Mouse (Mus musculus) thymus, postnatal 0 days (tissue): ENCODE data around the gene Wnt10b. TPM values are rescaled to one million over a fixed set of nuclear protein-coding genes. Genes with fewer than 3 reads are reported as not detected.
A peak's percentile ranks its signal among the peaks of the same experiment; 100 is the strongest.

ENCODE experiments used
- DNase-seq: peaks from one replicate; pipeline ENCODE4 v3.0.0-alpha.2; 2015; ENCODE audit warnings: low spot score
- polyA plus RNA-seq: library from polyadenylated mRNA; unstranded; fragments of >200 nt; fragmentation: Nextera tagmentation; extraction: Ambion mirVana; gene quantifications from 2 replicates; pipeline ENCODE4 v1.2.1, GENCODE M21; 2015

Wnt10b gene
- polyA plus RNA-seq, 1 experiment from 2014 or later, result 0.85 TPM

DNA sequence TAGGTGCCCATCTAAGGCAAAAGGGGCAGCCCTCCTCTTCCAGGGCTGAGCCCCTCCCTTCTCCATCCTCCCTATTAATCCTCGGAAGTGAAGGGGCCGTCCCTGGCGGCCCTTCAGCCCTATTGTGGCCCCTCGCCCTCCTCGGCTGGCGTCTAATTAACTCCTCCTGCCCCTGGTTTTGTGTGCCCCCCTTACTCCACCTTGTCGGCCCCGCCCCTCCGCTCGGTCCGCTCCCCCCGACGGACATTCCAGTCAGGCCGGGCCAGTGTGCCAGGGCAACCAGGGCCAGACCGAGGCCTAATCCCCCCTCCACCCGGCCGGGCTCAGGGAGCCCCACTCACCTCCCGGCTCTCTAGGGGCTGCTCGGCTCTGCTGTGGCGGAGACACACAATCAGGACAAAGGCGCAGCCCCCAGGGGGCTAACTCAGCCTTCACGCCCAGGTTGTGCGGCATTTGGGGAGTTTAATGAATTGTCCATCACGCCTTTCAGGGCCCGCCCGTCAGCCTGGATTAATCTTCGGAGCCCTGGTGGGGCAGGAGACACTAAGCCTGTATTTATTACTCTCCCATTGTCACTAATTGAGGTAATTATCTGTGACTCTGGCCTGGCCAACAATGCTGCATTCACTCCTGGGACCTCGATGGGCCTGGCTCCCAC is 20.0 kb upstream of the Wnt10b start:
- no peak for DNase-seq

DNA sequence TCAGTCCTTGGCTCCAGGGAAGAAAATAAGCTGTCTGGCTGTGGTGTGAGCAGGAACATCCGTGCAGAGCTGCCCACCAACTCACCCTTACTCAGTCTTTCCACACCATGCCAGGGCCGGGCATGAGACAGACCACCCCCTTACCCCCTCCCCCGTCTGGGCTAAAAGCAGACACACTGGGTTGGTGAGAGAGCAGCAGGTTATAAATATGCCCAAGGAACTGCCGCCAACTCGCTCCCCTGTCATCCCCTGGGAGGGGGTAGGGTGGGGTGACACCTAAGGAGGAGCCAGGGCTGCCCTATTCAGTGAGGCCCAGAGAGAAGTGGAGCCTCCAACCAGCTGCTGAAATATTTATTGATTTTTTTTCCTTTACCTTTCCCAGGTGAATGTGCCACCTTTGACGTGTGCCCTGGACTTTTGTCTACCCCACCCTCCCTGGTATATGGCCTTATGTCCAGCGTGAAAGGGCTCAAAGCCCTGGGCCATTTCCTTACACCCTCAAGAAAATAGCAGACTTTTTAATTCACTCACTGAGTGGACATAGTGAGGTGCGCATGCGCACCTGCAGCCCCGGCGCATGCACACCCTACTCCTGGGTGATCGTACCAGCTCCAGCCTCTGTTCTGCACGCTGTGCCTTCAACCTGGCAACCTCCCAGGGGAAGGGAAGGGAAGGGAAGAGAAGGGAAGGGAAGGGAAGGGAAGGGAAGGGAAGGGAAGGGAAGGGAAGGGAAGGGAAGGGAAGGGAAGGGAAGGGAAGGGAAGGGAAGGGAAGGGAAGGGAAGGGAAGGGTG is 19.0 kb upstream of the Wnt10b start:
- no peak for DNase-seq

DNA sequence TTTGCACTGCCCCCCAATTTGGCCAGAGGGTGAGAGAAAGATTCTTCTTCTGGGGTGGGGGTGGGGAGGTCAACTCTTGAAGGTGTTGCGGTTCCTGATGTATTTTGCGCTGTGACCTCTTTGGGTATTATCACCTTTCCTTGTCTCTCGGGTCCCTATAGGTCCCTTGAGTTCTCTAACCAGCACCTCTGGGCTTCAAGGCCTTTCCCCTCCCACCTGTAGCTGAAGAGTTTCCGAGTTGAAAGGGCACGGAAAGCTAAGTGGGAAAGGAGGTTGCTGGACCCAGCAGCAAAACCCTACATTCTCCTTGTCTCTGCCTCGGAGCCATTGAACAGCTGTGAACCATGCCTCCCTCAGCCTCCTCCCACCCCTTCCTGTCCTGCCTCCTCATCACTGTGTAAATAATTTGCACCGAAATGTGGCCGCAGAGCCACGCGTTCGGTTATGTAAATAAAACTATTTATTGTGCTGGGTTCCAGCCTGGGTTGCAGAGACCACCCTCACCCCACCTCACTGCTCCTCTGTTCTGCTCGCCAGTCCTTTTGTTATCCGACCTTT is 15.3 kb upstream of the Wnt10b start:
- DNase-seq, result no peak

DNA sequence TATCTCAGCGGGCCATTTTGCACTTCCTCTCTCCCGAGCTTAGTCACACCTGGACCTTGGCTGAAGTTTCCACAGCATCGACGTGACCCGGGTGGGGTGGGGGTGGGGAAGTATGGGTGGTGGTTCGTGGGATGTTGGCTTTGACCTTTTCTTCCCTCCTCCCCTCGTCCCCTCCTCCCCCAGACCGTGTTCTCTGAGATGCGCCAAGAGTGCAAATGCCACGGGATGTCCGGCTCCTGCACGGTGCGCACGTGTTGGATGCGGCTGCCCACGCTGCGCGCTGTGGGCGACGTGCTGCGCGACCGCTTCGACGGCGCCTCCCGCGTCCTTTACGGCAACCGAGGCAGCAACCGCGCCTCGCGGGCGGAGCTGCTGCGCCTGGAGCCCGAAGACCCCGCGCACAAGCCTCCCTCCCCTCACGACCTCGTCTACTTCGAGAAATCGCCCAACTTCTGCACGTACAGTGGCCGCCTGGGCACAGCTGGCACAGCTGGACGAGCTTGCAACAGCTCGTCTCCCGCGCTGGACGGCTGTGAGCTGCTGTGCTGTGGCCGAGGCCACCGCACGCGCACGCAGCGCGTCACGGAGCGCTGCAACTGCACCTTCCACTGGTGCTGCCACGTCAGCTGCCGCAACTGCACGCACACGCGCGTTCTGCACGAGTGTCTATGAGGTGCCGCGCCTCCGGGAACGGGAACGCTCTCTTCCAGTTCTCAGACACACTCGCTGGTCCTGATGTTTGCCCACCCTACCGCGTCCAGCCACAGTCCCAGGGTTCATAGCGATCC is 14.5 kb upstream of the Wnt10b start:
- DNase-seq, result no peak

GRCm38 (mm10) chr15:98791771-98792170 is 13.8 kb upstream of the Wnt10b start:
- no peak for DNase-seq

- DNase-seq, result no peak
These were observed 13.3 kb upstream of the Wnt10b start for GRCm38 (mm10) chr15:98791221-98791620.

- DNase-seq, result no peak
These were observed 12.8 kb upstream of the Wnt10b start for GRCm38 (mm10) chr15:98790761-98791160.

DNA sequence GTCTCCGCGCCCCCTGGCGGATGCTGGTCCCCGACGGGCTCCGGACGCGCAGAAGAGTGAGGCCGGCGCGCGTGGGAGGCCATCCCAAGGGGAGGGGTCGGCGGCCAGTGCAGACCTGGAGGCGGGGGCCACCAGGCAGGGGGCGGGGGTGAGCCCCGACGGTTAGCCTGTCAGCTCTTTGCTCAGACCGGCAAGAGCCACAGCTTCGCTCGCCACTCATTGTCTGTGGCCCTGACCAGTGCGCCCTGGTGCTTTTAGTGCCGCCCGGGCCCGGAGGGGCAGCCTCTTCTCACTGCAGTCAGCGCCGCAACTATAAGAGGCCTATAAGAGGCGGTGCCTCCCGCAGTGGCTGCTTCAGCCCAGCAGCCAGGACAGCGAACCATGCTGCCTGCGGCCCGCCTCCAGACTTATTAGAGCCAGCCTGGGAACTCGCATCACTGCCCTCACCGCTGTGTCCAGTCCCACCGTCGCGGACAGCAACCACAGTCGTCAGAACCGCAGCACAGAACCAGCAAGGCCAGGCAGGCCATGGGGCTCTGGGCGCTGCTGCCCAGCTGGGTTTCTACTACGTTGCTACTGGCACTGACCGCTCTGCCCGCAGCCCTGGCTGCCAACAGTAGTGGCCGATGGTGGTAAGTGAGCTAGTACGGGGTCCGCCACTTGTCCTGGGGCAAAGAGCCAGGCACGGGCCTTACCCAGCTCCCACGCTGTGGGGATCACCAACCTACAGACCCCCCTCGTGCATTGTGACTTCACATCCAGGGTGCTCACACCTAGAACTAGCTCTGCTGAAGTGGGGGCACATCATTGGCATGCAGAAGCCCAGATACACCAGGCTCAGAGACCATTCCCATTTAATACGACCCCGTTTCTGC is 11.9 kb upstream of the Wnt10b start, which contains the start of gene Wnt1:
Gene Wnt1 (plus strand): TSS at position 197 of the 875 bp plus-strand sequence.
- DNase-seq, result peak; percentile 61

GRCm38 (mm10) chr15:98788972-98789660 is 11.2 kb upstream of the Wnt10b start:
- no peak for DNase-seq

DNA sequence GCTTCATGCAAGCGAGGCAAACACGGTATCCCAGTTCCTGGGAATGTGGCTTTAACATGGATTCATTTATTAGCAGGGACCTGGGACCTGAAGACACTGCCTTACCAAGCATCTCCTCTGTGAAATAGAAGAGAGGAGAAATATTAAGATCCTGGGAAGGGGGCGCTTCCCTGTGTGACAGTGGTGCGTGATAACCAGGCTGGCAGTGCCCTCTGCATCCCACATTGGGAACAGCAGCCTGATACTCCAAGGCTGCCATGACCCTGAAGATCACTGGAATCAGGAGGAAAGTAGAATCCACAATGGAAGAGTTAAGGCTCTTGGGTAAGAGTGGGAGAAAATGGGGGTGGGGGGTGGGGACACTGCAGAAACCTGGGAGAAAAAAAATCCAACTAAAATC is 10.0 kb upstream of the Wnt10b start:
- DNase-seq, result no peak

DNA sequence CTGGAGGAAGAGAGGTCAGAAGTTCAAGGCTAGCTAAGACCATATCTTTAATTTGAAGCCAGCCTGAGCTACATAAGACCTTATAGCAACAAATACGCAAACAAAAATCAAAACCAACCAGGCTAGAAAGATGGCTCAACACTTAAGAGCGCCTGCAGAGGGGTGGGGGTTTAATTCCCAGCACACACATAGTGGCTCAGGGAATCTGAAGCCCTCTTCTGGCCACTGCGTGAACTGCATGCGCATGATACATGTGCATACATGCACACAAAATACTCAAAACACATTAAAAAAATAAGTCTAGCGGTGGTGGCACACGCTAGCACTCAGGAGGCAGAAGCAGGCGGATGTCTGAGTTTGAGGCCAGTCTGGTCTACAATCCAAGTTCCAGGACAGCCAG is 7.8 kb upstream of the Wnt10b start:
- peak; percentile 46 for DNase-seq

GRCm38 (mm10) chr15:98781166-98781565 is 3.2 kb upstream of the Wnt10b start:
- DNase-seq, result no peak

GRCm38 (mm10) chr15:98780573-98780972 is 2.6 kb upstream of the Wnt10b start:
- no peak for DNase-seq

DNA sequence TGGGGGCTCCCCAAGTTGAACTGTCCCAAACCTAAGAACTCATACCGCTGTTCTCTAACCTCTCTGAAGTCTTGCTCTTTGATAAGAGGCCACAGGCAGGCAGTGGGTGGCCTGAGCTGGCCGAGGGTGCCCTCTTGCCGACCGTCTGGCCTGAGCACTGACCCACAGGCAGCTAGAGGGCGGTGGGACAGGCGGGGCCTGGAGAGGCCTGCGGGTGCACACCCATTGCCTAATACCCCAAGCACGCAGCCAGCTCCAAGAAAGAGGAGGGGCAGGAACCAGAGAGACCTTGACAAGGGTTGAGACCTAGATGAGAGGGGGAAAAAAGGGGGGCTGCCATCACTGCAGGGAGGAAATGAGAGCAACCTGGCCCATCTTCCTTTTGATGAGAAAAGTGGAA is 2.1 kb upstream of the Wnt10b start:
- DNase-seq, result no peak

DNA sequence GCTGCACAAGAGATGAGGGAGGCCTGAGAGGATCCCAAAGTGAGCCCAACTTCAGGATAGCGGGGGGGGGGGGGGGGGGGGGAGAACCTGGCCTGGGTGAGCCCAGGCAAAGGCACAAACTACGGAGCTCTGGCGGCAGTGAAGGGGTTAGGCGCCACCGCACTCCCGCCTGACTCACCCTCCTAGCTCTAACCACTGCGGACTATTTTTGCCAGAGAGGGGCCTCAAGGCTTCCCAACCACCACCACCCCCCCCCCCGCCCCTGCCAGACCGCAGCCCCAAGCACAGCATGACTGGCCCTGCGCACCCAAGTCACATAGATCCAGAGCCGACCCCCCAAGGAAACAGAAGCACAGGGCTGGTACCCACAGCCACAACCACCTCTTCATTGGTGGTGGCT is 856 bp upstream of the Wnt10b start:
- no peak for DNase-seq

DNA sequence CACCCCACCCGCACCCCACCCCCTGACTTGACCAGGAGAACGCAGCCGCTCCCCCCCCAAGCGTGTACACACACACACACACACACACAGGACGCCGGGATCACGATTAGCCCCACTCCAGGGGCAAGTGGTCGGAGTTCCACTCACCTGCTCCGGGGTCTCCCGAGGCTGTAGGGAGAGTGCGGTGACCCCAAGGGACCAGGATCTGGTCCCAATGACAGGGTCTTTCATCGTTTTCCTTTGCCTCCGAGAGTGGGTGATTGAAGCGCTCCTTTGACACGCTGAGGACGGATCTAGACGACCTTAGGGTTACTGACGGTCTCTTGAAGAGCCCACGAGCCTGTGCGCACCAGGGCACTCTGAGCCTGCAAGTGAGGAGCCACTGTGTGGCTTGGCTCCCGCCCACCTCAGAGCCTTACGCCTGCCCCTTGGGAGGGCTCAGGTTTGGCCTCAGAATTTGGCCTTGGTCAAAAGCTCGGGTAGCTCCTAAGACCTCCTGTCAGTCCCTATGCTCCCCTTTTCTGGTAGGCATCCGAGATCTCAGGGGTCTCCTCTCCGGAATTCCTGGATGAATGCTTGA is 331 bp upstream of the Wnt10b start:
- DNase-seq, result no peak

- DNase-seq, result no peak
These were observed 839 bp downstream of the Wnt10b start for GRCm38 (mm10) chr15:98777005-98777616.

- peak; percentile 62 for DNase-seq
These were observed 1.5 kb downstream of the Wnt10b start for GRCm38 (mm10) chr15:98776280-98777004.

GRCm38 (mm10) chr15:98775533-98775932 is 2.4 kb downstream of the Wnt10b start:
- no peak for DNase-seq
